Mouse (Mus musculus) stomach, postnatal 0 days (tissue): ENCODE data around the gene Erc2.

Experiments used
- CTCF ChIP-seq: IDR thresholded peaks from 2 replicates; pipeline ENCODE4 v1.5.1; 2016; ENCODE audit warnings: antibody characterized with exemption, low read depth, mild to moderate bottlenecking, moderate library complexity
- EP300 ChIP-seq: optimal IDR thresholded peaks from 2 replicates; pipeline ENCODE3; 2016; ENCODE audit warnings: antibody characterized with exemption

- TF ChIP-seq EP300 (no peak), CTCF (no peak)
These were observed 259.7 kb downstream of the Erc2 start for GRCm38 (mm10) chr14:27881972-27882371.
